Mouse (Mus musculus): ENCODE measurements at regions not wholly inside any gene's neighbourhood (a gene's known extent, or its start where the extent isn't known, plus 50 kb on each side); places are given as distances from the start of the nearest gene placed in this dataset.
A peak's percentile ranks its signal among the peaks of the same experiment; 100 is the strongest.

- DNase-seq (ENCODE audit: low spot score) (no peak), ATAC-seq (ENCODE audit: low read depth) (no peak)
- H3K9me3 ChIP-seq (ENCODE audit: control insufficient read depth, low read length), result no peaks in the 10 kb centered on the region
These were observed 62.8 kb upstream of the Mbnl2 start for GRCm38 (mm10) chr14:120212626-120213025.

GRCm38 (mm10) chr14:120219224-120219623 is 56.2 kb upstream of the Mbnl2 start:
- Histone ChIP-seq H3K27me3 (replicated peaks; ENCODE audit: control insufficient read depth, insufficient read depth, low read length) (no peaks in the 10 kb centered on the region), H3K4me2 (ENCODE audit: low read depth, low read length) (no peak overlapping the region), H3K4me1 (ENCODE audit: control insufficient read depth, insufficient read depth, low read length) (peaks cover 8% of the 10 kb centered on the region; the same call in 1 of the 2 replicates), H3K4me3 (ENCODE audit: low read depth, low read length) (no peak overlapping the region), H3K27ac (replicated peaks; ENCODE audit: low read depth, low read length) (no peak overlapping the region), H3K36me3 (ENCODE audit: control insufficient read depth, insufficient read depth, low read length) (no peaks in the 10 kb centered on the region), H3K9me3 (ENCODE audit: control insufficient read depth, low read length) (no peaks in the 10 kb centered on the region), H3K9ac (ENCODE audit: low read depth, low read length) (no peak overlapping the region)
- peak; percentile 63 for ATAC-seq (ENCODE audit: low read depth)
- DNase-seq (ENCODE audit: low spot score), result peak; percentile 68
- 67% methylated on average over 4 of the region's 4 CpGs for WGBS

More at GRCm38 (mm10) chr14:120212626-120213025, 62.8 kb upstream of the Mbnl2 start:
- H3K4me2 ChIP-seq (ENCODE audit: low read depth, low read length), result no peak overlapping the region
- no peak overlapping the region for H3K9ac ChIP-seq (ENCODE audit: low read depth, low read length)
- H3K4me1 ChIP-seq (ENCODE audit: control insufficient read depth, insufficient read depth, low read length), result no peaks in the 10 kb centered on the region; the same call in 1 of the 2 replicates
- no peak overlapping the region for H3K4me3 ChIP-seq (ENCODE audit: low read depth, low read length)
- WGBS, result 88% methylated on average over 5 of the region's 5 CpGs
- H3K27ac ChIP-seq (replicated peaks; ENCODE audit: low read depth, low read length), result no peak overlapping the region
- no peaks in the 10 kb centered on the region for H3K27me3 ChIP-seq (replicated peaks; ENCODE audit: control insufficient read depth, insufficient read depth, low read length)
- H3K36me3 ChIP-seq (ENCODE audit: control insufficient read depth, insufficient read depth, low read length), result no peaks in the 10 kb centered on the region

GRCm38 (mm10) chr14:120223528-120224201 is 51.8 kb upstream of the Mbnl2 start:
- WGBS, result 71% methylated on average over 14 of the region's 14 CpGs
- H3K36me3 ChIP-seq (ENCODE audit: control insufficient read depth, insufficient read depth, low read length), result no peaks in the 10 kb centered on the region
- peak overlapping the region; percentile 1; the same call in 1 of the 2 replicates for H3K4me2 ChIP-seq (ENCODE audit: low read depth, low read length)
- H3K4me1 ChIP-seq (ENCODE audit: control insufficient read depth, insufficient read depth, low read length), result peaks cover 13% of the 10 kb centered on the region; the same call in 1 of the 2 replicates
- ATAC-seq (ENCODE audit: low read depth), result peak; percentile 12; the same call in 1 of the 2 replicates
- DNase-seq (ENCODE audit: low spot score), result peak; percentile 71
- no peak overlapping the region for H3K4me3 ChIP-seq (ENCODE audit: low read depth, low read length)
- no peaks in the 10 kb centered on the region for H3K27me3 ChIP-seq (replicated peaks; ENCODE audit: control insufficient read depth, insufficient read depth, low read length)
- peak overlapping the region; percentile 67; the same call in 1 of the 2 replicates for H3K27ac ChIP-seq (replicated peaks; ENCODE audit: low read depth, low read length)
- H3K9ac ChIP-seq (ENCODE audit: low read depth, low read length), result no peak overlapping the region
- H3K9me3 ChIP-seq (ENCODE audit: control insufficient read depth, low read length), result peaks cover 5% of the 10 kb centered on the region; the same call in 1 of the 2 replicates

GRCm38 (mm10) chr14:120224202-120224846 is 51.1 kb upstream of the Mbnl2 start:
- peak; percentile 95 for DNase-seq (ENCODE audit: low spot score)
- ATAC-seq (ENCODE audit: low read depth), result peak; percentile 91
- Histone ChIP-seq H3K4me1 (ENCODE audit: control insufficient read depth, insufficient read depth, low read length) (peaks cover 13% of the 10 kb centered on the region; the same call in 1 of the 2 replicates), H3K9me3 (ENCODE audit: control insufficient read depth, low read length) (peaks cover 5% of the 10 kb centered on the region; the same call in 1 of the 2 replicates), H3K36me3 (ENCODE audit: control insufficient read depth, insufficient read depth, low read length) (no peaks in the 10 kb centered on the region), H3K4me2 (ENCODE audit: low read depth, low read length) (no peak overlapping the region; the same call in 1 of the 2 replicates), H3K27me3 (replicated peaks; ENCODE audit: control insufficient read depth, insufficient read depth, low read length) (no peaks in the 10 kb centered on the region), H3K9ac (ENCODE audit: low read depth, low read length) (no peak overlapping the region), H3K27ac (replicated peaks; ENCODE audit: low read depth, low read length) (peak overlapping the region; percentile 67; the same call in 1 of the 2 replicates), H3K4me3 (ENCODE audit: low read depth, low read length) (no peak overlapping the region)
- WGBS, result 35% methylated on average over 6 of the region's 6 CpGs

- no peak overlapping the region for H3K9ac ChIP-seq (ENCODE audit: low read depth, low read length)
These were observed 49.8 kb upstream of the Mbnl2 start for GRCm38 (mm10) chr14:120225657-120226056.

More at GRCm38 (mm10) chr14:120225657-120226056, 49.8 kb upstream of the Mbnl2 start:
- DNase-seq (ENCODE audit: low spot score) (peak; percentile 61), ATAC-seq (ENCODE audit: low read depth) (no peak)
- H3K9me3 ChIP-seq (ENCODE audit: control insufficient read depth, low read length), result peaks cover 5% of the 10 kb centered on the region; the same call in 1 of the 2 replicates
- H3K4me2 ChIP-seq (ENCODE audit: low read depth, low read length), result no peak overlapping the region
- H3K27ac ChIP-seq (replicated peaks; ENCODE audit: low read depth, low read length), result no peak overlapping the region
- H3K4me1 ChIP-seq (ENCODE audit: control insufficient read depth, insufficient read depth, low read length), result peaks cover 13% of the 10 kb centered on the region; the same call in 1 of the 2 replicates
- H3K27me3 ChIP-seq (replicated peaks; ENCODE audit: control insufficient read depth, insufficient read depth, low read length), result no peaks in the 10 kb centered on the region
- WGBS, result 81% methylated on average over 3 of the region's 3 CpGs
- H3K36me3 ChIP-seq (ENCODE audit: control insufficient read depth, insufficient read depth, low read length), result no peaks in the 10 kb centered on the region
- H3K4me3 ChIP-seq (ENCODE audit: low read depth, low read length), result no peak overlapping the region
